Mouse (Mus musculus) testis, adult 2 months (tissue): ENCODE data around the gene Mfsd4b5.

Experiments used
- CTCF ChIP-seq: fragments of 200-500 bp; IDR thresholded peaks from 2 replicates; pipeline ENCODE4 v1.5.1; 2012; ENCODE audit warnings: low read depth, mild to moderate bottlenecking, inconsistent platforms, low read length, moderate library complexity; ENCODE audit not compliant: control insufficient read depth, insufficient read depth, insufficient replicate concordance
- POLR2A ChIP-seq: fragments of 200-500 bp; IDR thresholded peaks from 2 replicates; pipeline ENCODE4 v1.6.1; 2012; ENCODE audit warnings: low read depth, mild to moderate bottlenecking, inconsistent platforms, low read length, moderate library complexity; ENCODE audit not compliant: control insufficient read depth

- TF ChIP-seq CTCF (no peak), POLR2A (no peak)
Measured at GRCm38 (mm10) chr10:40032897-40033296, 46.5 kb upstream of the Mfsd4b5 start.
